Mouse (Mus musculus): ENCODE results near the gene St14. TPM values are rescaled to one million over a fixed set of nuclear protein-coding genes. Genes with fewer than 3 reads are reported as not detected.

The St14 gene
- polyA plus RNA-seq, 1 experiment from 2014 or later, result 3.1 TPM

DNA sequence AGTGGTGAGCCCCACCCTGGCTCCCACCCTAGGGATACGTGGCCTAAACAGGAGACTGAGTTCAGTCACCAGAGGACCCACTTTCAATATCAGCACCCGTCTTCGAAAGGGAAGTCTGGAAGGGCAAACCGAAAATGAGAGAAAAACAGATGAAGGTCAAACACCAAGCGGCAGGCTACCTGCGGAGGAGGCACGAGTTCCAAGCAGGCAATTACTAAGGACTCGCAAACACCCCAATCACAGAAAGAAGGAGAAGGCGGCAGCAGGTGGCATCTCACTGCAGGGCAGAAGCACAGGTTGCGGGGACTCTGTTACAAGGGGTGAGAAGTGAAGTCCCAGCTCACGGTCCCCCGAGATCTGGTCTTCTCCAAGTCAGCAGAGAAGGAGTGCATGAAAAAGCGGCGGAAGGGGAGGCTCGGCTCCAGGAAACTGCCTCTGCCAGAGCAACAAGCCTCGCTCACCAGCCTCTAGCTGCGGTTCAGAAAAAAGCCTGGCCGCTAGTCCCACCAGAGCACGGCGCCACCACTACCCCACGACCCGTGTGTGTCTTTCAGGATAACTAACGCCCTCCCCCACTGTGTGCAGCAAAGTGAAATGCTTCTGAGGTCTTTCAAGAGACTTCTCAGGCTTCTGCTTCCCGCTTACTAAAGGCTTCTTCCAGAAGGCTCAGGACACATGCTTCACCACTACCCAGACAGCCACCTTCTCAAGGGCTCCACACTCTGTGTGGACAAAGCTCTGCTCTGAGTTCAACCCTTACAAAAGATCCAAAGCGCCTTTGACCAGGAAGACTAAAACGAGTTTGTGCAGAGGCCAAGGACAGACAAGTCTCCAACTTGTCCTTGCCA lies 1.1 kb downstream of the St14 start:
- H3K27me3 ChIP-seq (ENCODE audit: control insufficient read depth, insufficient read depth, low read length), result peaks cover 33% of the 10 kb centered on the region
- H3K36me3 ChIP-seq (ENCODE audit: control insufficient read depth, insufficient read depth, low read length), result no peaks in the 10 kb centered on the region
- no peak; the same call in 1 of the 2 replicates for ATAC-seq (ENCODE audit: insufficient read depth, low FRiP score, low TSS enrichment)
- peak overlapping the region; percentile 73 for H3K4me2 ChIP-seq (ENCODE audit: low read depth)
- peak overlapping the region; percentile 35; the same call in 1 of the 2 replicates for H3K9ac ChIP-seq (ENCODE audit: low read length)
- peak overlapping the region; percentile 43 for H3K4me3 ChIP-seq (ENCODE audit: low read depth, low read length)
- H3K4me1 ChIP-seq (ENCODE audit: control insufficient read depth, insufficient read depth, low read length), result peaks cover 7% of the 10 kb centered on the region; the same call in 1 of the 2 replicates
- 8% methylated on average over 26 of the region's 26 CpGs for WGBS
- peak; percentile 44 for DNase-seq (ENCODE audit: low spot score)
- no peak overlapping the region for H3K27ac ChIP-seq (ENCODE audit: low read depth, low read length)
- no peaks in the 10 kb centered on the region for H3K9me3 ChIP-seq (ENCODE audit: control insufficient read depth, low read length)

DNA sequence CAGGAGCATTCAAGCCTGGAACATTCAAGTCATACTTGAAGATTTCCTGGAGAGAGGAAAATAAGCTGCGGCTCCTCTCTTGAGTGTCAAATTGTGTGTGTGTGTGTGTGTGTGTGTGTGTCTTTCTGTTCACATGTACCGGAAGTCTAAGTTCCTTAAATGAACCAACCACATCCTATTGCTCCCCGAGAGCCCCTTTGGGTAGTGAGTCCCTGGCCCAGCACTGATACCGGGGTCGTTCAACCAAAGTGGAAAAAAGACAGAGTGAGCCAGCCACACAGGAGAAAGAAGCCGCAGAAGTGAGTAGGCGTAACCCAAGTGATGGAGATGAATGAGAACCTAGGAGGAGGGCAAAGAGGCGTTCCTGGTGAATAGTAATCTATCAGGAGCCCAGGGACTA lies 1.7 kb downstream of the St14 start:
- Histone ChIP-seq H3K9me3 (ENCODE audit: control insufficient read depth, low read length) (no peaks in the 10 kb centered on the region), H3K36me3 (ENCODE audit: control insufficient read depth, insufficient read depth, low read length) (no peaks in the 10 kb centered on the region), H3K9ac (ENCODE audit: low read length) (no peak overlapping the region), H3K27me3 (ENCODE audit: control insufficient read depth, insufficient read depth, low read length) (peaks cover 33% of the 10 kb centered on the region), H3K27ac (ENCODE audit: low read depth, low read length) (no peak overlapping the region), H3K4me1 (ENCODE audit: control insufficient read depth, insufficient read depth, low read length) (peaks cover 7% of the 10 kb centered on the region; the same call in 1 of the 2 replicates), H3K4me3 (ENCODE audit: low read depth, low read length) (no peak overlapping the region), H3K4me2 (ENCODE audit: low read depth) (no peak overlapping the region)
- ATAC-seq (ENCODE audit: insufficient read depth, low FRiP score, low TSS enrichment), result no peak
- DNase-seq (ENCODE audit: low spot score), result no peak
- 50% methylated on average over 8 of the region's 8 CpGs for WGBS

DNA sequence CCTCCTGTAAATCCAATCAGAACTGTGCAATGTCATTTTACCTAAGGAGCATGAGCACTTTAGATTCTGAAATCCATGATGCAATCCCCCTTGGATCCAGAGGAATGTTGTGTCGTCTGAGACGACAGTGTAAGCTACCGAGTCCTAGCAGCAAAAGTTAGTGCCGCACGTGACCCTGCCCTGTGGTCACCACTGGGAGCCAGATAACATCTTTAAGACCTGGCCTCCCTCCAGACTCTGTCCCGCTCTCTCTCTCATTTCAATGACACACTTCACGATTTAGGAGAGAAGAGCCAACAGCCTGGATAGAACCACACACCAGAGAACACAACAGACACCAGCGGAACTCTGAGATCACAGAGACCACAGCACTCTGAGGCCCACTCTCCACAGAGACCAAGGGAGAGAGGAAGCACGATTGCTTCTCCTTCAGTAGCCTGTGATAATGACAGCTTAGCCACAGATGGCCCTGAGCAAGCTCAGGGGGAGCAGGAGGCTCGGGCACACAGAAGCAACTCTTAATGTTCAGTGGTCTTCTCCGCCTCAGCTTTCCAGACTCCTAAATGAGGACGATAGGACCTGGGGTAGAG lies 3.7 kb downstream of the St14 start:
- H3K27ac ChIP-seq (ENCODE audit: low read depth, low read length), result no peak overlapping the region
- WGBS, result 84% methylated on average over 12 of the region's 12 CpGs
- H3K4me1 ChIP-seq (ENCODE audit: control insufficient read depth, insufficient read depth, low read length), result peaks cover 7% of the 10 kb centered on the region; the same call in 1 of the 2 replicates
- ATAC-seq (ENCODE audit: insufficient read depth, low FRiP score, low TSS enrichment), result no peak
- H3K9me3 ChIP-seq (ENCODE audit: control insufficient read depth, low read length), result no peaks in the 10 kb centered on the region
- peaks cover 33% of the 10 kb centered on the region for H3K27me3 ChIP-seq (ENCODE audit: control insufficient read depth, insufficient read depth, low read length)
- no peak overlapping the region for H3K4me3 ChIP-seq (ENCODE audit: low read depth, low read length)
- no peak overlapping the region for H3K9ac ChIP-seq (ENCODE audit: low read length)
- no peak overlapping the region for H3K4me2 ChIP-seq (ENCODE audit: low read depth)
- H3K36me3 ChIP-seq (ENCODE audit: control insufficient read depth, insufficient read depth, low read length), result no peaks in the 10 kb centered on the region
- DNase-seq (ENCODE audit: low spot score), result no peak

- 87% methylated on average over 7 of the region's 7 CpGs for WGBS
- Histone ChIP-seq H3K4me2 (ENCODE audit: low read depth) (no peak overlapping the region), H3K36me3 (ENCODE audit: control insufficient read depth, insufficient read depth, low read length) (no peaks in the 10 kb centered on the region), H3K9ac (ENCODE audit: low read length) (no peak overlapping the region), H3K27me3 (ENCODE audit: control insufficient read depth, insufficient read depth, low read length) (peaks cover 17% of the 10 kb centered on the region), H3K9me3 (ENCODE audit: control insufficient read depth, low read length) (no peaks in the 10 kb centered on the region), H3K27ac (ENCODE audit: low read depth, low read length) (no peak overlapping the region), H3K4me3 (ENCODE audit: low read depth, low read length) (no peak overlapping the region), H3K4me1 (ENCODE audit: control insufficient read depth, insufficient read depth, low read length) (peaks cover 1% of the 10 kb centered on the region; the same call in 1 of the 2 replicates)
- DNase-seq (ENCODE audit: low spot score) (no peak), ATAC-seq (ENCODE audit: insufficient read depth, low FRiP score, low TSS enrichment) (no peak)
Observed at GRCm38 (mm10) chr9:31126079-31126478, 5.6 kb downstream of the St14 start.

DNA sequence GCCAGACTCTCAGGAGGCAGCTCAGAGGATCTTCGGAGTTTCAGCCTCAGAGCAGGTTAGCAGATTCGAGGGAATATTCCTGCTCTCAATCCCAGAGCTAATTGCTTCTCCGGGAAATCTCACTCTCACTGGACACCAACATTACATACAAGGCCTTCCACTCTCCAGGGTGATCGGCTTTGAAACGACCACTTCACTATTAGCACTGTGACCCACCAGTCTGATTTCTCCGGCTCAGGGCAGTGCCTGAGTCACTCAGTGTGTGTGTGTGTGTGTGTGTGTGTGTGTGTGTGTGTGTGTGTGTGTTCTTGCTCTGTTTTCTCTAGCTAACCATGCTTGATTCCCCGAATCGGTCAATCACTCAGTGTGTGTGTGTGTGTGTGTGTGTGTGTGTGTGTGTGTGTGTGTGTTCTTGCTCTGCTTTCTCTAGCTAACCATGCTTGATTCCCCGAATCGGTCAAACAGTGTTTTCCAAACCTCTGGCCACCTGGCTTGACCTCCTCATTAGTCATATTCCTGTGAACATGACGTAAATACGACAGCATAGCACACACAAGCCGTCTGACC lies 9.1 kb downstream of the St14 start:
- WGBS, result 75% methylated on average over 13 of the region's 13 CpGs
- no peak overlapping the region for H3K4me2 ChIP-seq (ENCODE audit: low read depth)
- no peak for DNase-seq (ENCODE audit: low spot score)
- no peak for ATAC-seq (ENCODE audit: insufficient read depth, low FRiP score, low TSS enrichment)
- H3K36me3 ChIP-seq (ENCODE audit: control insufficient read depth, insufficient read depth, low read length), result no peaks in the 10 kb centered on the region
- no peaks in the 10 kb centered on the region for H3K27me3 ChIP-seq (ENCODE audit: control insufficient read depth, insufficient read depth, low read length)
- H3K9me3 ChIP-seq (ENCODE audit: control insufficient read depth, low read length), result no peaks in the 10 kb centered on the region
- H3K9ac ChIP-seq (ENCODE audit: low read length), result no peak overlapping the region
- no peaks in the 10 kb centered on the region for H3K4me1 ChIP-seq (ENCODE audit: control insufficient read depth, insufficient read depth, low read length)
- H3K4me3 ChIP-seq (ENCODE audit: low read depth, low read length), result no peak overlapping the region
- no peak overlapping the region for H3K27ac ChIP-seq (ENCODE audit: low read depth, low read length)

- no peak for ATAC-seq (ENCODE audit: insufficient read depth, low FRiP score, low TSS enrichment)
- Histone ChIP-seq H3K9me3 (ENCODE audit: control insufficient read depth, low read length) (no peaks in the 10 kb centered on the region), H3K9ac (ENCODE audit: low read length) (no peak overlapping the region), H3K4me3 (ENCODE audit: low read depth, low read length) (no peak overlapping the region), H3K36me3 (ENCODE audit: control insufficient read depth, insufficient read depth, low read length) (no peaks in the 10 kb centered on the region), H3K27me3 (ENCODE audit: control insufficient read depth, insufficient read depth, low read length) (no peaks in the 10 kb centered on the region), H3K4me1 (ENCODE audit: control insufficient read depth, insufficient read depth, low read length) (no peaks in the 10 kb centered on the region), H3K27ac (ENCODE audit: low read depth, low read length) (no peak overlapping the region), H3K4me2 (ENCODE audit: low read depth) (no peak overlapping the region)
- DNase-seq (ENCODE audit: low spot score), result no peak
- 51% methylated on average over 4 of the region's 4 CpGs for WGBS
Observed at GRCm38 (mm10) chr9:31120533-31120915, 11.1 kb downstream of the St14 start.

- Histone ChIP-seq H3K4me2 (ENCODE audit: low read depth) (no peak overlapping the region), H3K9me3 (ENCODE audit: control insufficient read depth, low read length) (no peaks in the 10 kb centered on the region), H3K4me3 (ENCODE audit: low read depth, low read length) (no peak overlapping the region), H3K27me3 (ENCODE audit: control insufficient read depth, insufficient read depth, low read length) (no peaks in the 10 kb centered on the region), H3K36me3 (ENCODE audit: control insufficient read depth, insufficient read depth, low read length) (no peaks in the 10 kb centered on the region), H3K27ac (ENCODE audit: low read depth, low read length) (no peak overlapping the region), H3K9ac (ENCODE audit: low read length) (no peak overlapping the region), H3K4me1 (ENCODE audit: control insufficient read depth, insufficient read depth, low read length) (no peaks in the 10 kb centered on the region)
- 43% methylated on average over 11 of the region's 11 CpGs for WGBS
- ATAC-seq (ENCODE audit: insufficient read depth, low FRiP score, low TSS enrichment) (no peak), DNase-seq (ENCODE audit: low spot score) (no peak)
Observed at GRCm38 (mm10) chr9:31119882-31120532, 11.6 kb downstream of the St14 start.

DNA sequence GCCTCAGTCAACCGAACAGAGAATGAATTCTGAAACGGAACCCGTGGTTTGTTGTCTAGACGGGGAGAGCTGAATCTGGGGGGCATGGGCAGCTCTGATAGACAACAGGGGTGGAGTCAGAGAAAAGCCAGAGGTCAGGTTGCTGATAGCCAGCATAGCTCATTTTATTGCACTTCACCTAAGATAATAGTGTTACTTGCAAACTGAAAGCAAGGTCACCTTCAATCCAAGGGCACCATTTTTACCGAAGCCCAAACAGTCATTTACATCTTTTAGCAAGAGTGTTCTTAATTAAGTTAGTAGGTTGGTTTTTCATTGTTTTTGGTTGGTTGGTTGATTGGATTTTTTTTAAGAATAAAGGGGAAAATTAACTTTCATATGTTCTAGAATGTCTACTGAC lies 12.2 kb downstream of the St14 start:
- H3K4me3 ChIP-seq (ENCODE audit: low read depth, low read length), result no peak overlapping the region
- no peak overlapping the region for H3K4me2 ChIP-seq (ENCODE audit: low read depth)
- ATAC-seq (ENCODE audit: insufficient read depth, low FRiP score, low TSS enrichment) (no peak), DNase-seq (ENCODE audit: low spot score) (no peak)
- no peaks in the 10 kb centered on the region for H3K4me1 ChIP-seq (ENCODE audit: control insufficient read depth, insufficient read depth, low read length)
- H3K9me3 ChIP-seq (ENCODE audit: control insufficient read depth, low read length), result no peaks in the 10 kb centered on the region
- WGBS, result 74% methylated on average over 5 of the region's 5 CpGs
- no peak overlapping the region for H3K9ac ChIP-seq (ENCODE audit: low read length)
- no peak overlapping the region for H3K27ac ChIP-seq (ENCODE audit: low read depth, low read length)
- no peaks in the 10 kb centered on the region for H3K27me3 ChIP-seq (ENCODE audit: control insufficient read depth, insufficient read depth, low read length)
- H3K36me3 ChIP-seq (ENCODE audit: control insufficient read depth, insufficient read depth, low read length), result no peaks in the 10 kb centered on the region
